Mouse (Mus musculus) MEL (cell line): ENCODE measurements around the gene Usf3.

Source experiments
- EP300 ChIP-seq, 2 experiments: IDR thresholded peaks; 2 replicates each; pipeline ENCODE4 v1.6.1; 2011; ENCODE audit warnings: improper control_type of control experiment in 2 of 2, low read length in 2 of 2, low read depth in 1 of 2, mild to moderate bottlenecking in 1 of 2
- ETS1 ChIP-seq: IDR thresholded peaks from 2 replicates; pipeline ENCODE4 v1.6.1; 2012; ENCODE audit warnings: low read depth, mild to moderate bottlenecking, inconsistent platforms, low read length, improper control_type of control experiment, moderate library complexity
- NRF1 ChIP-seq: IDR thresholded peaks from 2 replicates; pipeline ENCODE4 v1.6.1; 2014; ENCODE audit warnings: low read depth, mild to moderate bottlenecking, inconsistent platforms, low read length, improper control_type of control experiment, moderate library complexity; ENCODE audit not compliant: poor library complexity, insufficient read depth, severe bottlenecking
- POLR2A ChIP-seq, 2 experiments: IDR thresholded peaks; 2 replicates each; pipeline ENCODE4 v1.6.1; 2011 to 2012; ENCODE audit warnings: low read length in 2 of 2, mild to moderate bottlenecking in 2 of 2, control low read depth in 1 of 2, improper control_type of control experiment in 1 of 2, low read depth in 1 of 2, moderate library complexity in 1 of 2; ENCODE audit not compliant: control insufficient read depth in 1 of 2, insufficient read depth in 1 of 2, poor library complexity in 1 of 2
- TAL1 ChIP-seq: IDR thresholded peaks from 2 replicates; pipeline ENCODE4 v1.6.1; 2012; ENCODE audit warnings: mild to moderate bottlenecking, inconsistent platforms, low read length, moderate library complexity, mixed read lengths
- ZKSCAN1 ChIP-seq: IDR thresholded peaks from 2 replicates; pipeline ENCODE4 v1.6.1; 2012; ENCODE audit warnings: low read depth, mild to moderate bottlenecking, inconsistent platforms, low read length, improper control_type of control experiment, moderate library complexity
- ZMIZ1 ChIP-seq: IDR thresholded peaks from 2 replicates; pipeline ENCODE4 v1.6.1; 2012; ENCODE audit warnings: low read depth, mild to moderate bottlenecking, inconsistent platforms, low read length, improper control_type of control experiment, moderate library complexity

- no peak for TF ChIP-seq POLR2A (IDR thresholded peaks at IDR 0.05; ENCODE audit: control insufficient read depth in 1 of 2, insufficient read depth in 1 of 2, low read depth in 1 of 2, low read length in 2 of 2, poor library complexity in 1 of 2)
- TF ChIP-seq EP300 (IDR thresholded peaks at IDR 0.05; ENCODE audit: low read depth in 1 of 2, low read length in 2 of 2): no peak
- no peak for TF ChIP-seq ZMIZ1
- TF ChIP-seq ZKSCAN1: no peak
- no peak for TF ChIP-seq ETS1
- no peak for TF ChIP-seq NRF1
- TF ChIP-seq TAL1: no peak
Measured at GRCm38 (mm10) chr16:44141483-44141882, 31.6 kb upstream of the Usf3 start.
